Mouse (Mus musculus): ENCODE measurements around the gene Tekt3. TPM values are rescaled to one million over a fixed set of nuclear protein-coding genes. Genes with fewer than 3 reads are reported as not detected.

Tekt3 gene
- polyA plus RNA-seq, 1 experiment, result not detected

Other genes starting within 250 kb of the Tekt3 start
- 23.3 and 33.0 TPM in 2 replicates for gene Trim16, start 241.4 kb upstream of the Tekt3 start, polyA plus RNA-seq (2012; rRNA removed)
- gene Fbxw10, start 214.6 kb upstream of the Tekt3 start, polyA plus RNA-seq (2012; rRNA removed), result 0.77 and 1.6 TPM in 2 replicates
- gene Tvp23b, start 182.2 kb upstream of the Tekt3 start, polyA plus RNA-seq (2012; rRNA removed), result 44.5 and 51.3 TPM in 2 replicates
- 0.10 and 0.28 TPM in 2 replicates for gene Cdrt4, start 110.5 kb upstream of the Tekt3 start, polyA plus RNA-seq (2012; rRNA removed)
- 57.0 and 116 TPM in 2 replicates for gene Pmp22, start 67.3 kb downstream of the Tekt3 start, polyA plus RNA-seq (2012; rRNA removed)